Mouse (Mus musculus) fat pad, adult 2 months (tissue): ENCODE data around the gene Pola2.

ENCODE experiments used
- DNase-seq: peaks from one replicate; pipeline ENCODE4 v3.0.0-alpha.2; 2011; ENCODE audit warnings: low read depth, low spot score; ENCODE audit errors: extremely low read depth

Gene Pola2

DNA sequence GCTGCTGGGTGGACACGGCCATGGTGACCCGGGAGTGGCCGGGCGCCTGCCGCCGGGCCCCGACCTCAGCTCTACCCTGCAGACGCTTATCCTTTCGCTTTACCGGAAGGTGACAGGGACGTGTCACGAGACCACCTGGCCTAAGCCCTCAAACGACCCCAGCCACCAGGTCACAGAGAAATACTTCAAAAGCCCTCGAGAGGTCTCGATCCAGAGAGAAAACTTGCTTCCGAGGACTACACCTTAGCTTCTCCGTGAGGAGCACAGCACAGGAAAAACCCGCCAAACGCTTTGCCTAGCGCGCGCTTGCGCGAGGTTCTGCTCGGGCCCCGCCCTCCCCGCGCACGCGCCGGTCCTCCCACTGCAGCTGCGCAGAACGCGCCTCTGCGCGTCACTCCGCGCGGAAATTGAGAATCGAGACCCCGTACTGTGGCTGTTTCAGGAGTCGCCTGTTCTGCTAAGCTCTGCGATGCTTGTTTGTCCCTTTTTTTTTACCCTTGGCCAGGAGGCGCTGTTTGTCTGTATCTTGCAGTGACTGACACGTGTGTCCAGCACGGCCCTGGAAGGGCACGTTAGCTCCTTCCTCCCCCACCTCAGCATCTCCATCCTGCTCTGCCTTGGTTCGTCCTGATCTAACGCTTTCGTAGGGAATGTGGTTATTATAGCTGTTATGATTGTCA is at the start of gene Pola2:
TSS of gene Pola2 (minus strand) at position 320 of the 680 bp plus-strand sequence.
- DNase-seq = no peak

DNA sequence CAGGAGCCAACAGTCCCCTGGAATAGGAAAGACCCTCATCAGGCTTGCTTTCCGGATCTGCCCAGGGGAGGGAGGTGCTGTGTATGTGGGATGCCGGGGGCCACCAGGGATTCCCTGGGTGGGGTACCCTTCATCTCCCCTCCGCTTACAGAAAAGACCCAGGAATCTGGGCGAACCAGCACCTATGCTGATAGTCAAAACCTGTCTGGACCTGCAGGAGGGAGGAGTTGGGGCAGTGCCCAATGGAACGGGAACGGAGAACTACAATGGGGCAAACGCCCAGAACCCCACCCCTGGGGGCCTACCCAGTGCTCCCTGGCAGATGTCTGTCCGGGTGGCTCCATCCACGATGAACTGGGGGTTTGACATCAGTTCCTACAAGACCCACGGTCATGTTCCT is 49.7 kb upstream of the Pola2 start:
- no peak for DNase-seq

DNA sequence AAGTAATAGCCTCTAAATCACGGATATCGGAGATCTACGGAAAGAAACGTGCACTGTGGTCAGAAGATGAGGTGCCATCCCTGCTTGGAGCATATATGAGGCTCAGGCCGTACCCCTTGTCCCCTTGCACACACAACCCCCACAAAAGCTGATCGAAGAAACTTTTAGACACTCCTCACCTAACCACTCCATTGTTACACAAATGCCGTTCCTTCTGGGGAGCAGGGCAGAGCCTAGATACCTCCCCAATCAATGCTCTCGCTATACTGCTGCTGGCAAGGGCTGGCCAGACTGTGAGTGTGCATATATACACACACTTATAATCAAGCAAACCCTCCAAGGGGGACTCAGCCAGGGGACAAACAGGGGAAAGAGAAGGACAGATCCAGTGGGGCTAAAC is 45.1 kb upstream of the Pola2 start:
- no peak for DNase-seq

DNA sequence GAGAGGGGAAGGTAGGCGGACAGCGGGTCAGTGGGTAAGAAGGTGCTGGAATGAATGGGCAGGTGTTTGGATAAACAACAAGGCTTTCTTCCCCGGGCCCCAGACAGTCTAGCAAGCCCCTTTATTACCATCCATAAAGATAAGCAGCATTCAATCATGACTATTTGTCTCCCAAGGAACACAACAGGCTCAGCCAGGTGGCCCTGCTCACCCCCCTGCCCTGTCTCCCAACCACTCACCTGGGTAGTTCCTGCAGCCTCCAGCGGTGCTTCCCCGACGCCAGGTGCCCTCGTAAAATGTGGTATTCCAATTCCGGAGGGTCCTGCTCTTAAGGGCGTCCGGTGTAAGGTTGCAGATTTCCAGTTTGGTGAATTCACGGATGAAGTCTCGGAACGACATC is 43.0 kb upstream of the Pola2 start:
- DNase-seq = no peak

DNA sequence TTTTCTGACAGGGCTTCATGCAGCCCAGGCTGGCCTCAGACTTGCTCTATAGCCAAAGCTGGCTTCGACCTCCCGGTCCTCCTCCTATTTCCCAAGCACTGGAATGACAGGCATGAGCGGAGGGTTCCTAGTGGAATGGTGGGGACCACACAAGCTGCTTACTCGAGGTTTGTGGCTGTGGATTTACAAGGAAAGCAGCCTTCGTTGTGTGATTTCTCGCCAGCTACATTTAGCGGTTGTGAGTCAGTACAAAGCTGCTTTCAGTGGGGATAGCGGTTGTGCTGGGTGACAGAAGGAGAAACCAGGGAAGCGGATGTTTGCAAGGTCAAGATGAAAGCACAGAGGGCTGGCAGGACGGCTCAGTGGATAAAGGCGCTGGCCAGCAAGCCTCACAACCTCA is 41.5 kb upstream of the Pola2 start:
- DNase-seq = no peak

DNA sequence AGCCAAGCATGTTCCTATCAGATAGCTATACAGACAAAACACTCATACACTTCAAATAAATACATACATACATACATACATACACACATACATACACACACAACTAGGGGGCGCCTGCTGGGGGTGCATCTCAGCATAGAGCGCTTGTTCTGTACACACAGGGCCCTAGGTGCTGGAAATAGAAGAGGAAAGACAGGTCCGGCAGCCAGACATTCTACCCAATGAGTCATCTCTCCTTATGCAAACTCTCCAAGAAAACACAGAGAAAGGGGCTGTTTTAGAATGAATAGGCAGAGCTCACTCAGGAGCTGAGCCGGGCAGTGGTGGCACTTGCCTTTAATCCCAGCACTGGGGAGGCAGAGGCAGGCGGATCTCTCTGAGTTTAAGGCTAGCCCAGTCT is 36.0 kb upstream of the Pola2 start:
- no peak for DNase-seq

DNA sequence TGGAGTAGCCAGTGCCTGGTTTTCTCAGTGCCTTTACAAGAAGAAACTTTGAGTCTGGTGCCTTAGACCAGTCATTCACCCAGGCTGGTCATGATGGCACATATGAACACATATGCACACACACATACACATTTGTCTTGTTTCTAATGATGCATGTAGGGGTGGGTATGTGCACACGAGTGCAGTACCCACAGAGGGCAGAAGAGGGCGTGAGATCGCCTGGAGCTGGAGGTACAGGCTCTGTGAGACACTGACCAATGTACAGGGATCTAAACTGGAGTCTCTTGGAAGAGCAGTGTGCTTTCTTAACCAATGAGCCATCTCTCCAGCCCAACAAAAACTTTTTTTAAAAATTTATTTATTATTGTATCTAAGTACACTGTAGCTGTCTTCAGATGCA is 34.2 kb upstream of the Pola2 start:
- DNase-seq = no peak

DNA sequence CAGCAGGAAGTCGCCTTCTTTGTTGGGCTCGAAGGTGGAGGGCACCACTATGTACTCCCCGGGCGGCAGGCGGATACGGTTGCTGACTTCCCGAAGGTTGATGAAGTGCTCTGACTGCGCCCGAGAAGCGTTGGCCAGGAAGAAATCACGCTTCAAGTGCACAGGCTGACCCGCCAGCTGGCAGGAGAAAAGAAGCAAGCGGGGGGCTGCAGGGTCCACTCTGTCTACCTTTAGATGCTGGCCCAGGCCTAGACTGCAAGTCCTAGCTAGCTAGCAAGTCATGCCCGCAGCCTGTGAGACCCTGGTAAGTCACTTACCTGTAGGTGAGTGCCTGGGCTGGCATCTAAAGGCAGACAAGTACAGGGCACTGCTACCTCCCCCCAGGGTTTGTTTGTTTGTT is 30.7 kb upstream of the Pola2 start:
- DNase-seq = no peak

DNA sequence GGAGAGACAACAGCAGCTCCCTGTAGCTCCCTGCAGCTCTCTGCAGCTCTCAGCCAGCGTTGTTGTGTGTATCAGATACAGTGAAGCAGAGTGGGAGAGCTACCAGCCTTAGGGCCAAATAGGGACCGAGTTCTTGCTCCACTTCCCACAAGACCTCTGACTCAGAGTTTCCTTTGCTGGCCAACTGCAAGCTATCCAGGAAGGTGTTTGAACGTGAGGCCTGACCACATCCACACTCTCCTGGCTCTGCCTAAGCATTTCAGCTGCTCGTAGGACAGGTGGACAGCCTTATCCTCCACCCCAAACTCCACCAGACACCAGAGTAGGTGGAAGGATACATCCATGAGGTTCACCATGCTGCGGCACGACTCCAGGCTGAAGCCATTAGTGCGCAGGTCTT is 28.0 kb upstream of the Pola2 start:
- no peak for DNase-seq

DNA sequence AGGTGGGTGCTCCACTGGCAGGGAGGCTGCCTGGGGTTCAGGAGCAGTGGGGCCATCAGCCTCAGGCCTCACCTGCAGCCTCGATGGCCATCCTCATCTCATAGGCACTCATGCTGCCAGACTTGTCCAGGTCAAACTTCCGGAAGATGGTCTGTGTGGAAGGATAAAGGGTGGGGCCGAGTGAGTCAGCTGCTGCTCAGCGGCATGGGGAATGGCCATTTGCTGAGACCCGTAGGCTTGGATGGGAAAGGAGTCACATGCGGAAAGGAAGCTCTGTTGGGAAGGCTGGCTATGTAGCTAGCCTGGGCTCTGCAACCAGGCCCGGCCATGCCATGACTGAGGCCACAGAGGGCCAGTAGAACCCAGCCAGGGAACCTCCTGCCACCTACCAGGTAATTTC is 27.5 kb upstream of the Pola2 start:
- DNase-seq = no peak

DNA sequence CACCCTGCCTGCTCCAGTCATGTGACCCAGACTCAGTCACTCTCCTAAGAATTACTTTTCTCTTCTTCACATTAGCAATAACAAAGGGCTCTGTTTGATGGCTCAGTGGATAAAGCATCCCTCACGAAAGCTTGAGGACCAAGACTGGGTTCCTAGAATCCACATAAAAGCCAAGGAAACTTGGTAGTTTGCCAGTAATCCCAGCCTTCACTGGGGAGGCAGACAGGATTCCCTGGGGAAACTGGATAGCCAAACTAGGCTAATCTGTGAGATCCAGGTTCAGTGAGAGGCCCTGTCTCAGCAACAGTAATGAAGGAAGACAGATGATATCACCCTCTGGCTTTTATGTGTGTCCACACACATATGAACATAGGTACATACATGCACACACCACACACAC is 26.9 kb upstream of the Pola2 start:
- no peak for DNase-seq

DNA sequence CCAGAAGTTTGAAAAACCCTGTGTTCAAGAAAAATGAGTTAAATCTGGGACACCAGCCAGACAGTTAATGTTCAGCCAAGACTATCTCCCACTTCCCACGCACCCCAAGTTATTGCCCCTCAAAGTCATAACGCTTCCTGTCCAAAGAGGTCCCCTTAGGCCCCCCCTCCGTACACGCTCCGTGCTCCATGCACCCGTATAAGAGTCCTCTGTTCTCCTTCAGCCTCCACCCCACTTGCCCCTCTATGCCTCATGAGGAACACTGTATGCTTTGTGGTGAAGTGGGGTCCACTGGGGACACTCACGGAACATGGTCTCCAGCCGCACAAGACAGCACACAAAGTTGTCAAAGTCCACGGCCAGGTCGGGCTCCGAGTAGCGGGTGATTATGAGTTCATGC is 26.0 kb upstream of the Pola2 start:
- DNase-seq = no peak

DNA sequence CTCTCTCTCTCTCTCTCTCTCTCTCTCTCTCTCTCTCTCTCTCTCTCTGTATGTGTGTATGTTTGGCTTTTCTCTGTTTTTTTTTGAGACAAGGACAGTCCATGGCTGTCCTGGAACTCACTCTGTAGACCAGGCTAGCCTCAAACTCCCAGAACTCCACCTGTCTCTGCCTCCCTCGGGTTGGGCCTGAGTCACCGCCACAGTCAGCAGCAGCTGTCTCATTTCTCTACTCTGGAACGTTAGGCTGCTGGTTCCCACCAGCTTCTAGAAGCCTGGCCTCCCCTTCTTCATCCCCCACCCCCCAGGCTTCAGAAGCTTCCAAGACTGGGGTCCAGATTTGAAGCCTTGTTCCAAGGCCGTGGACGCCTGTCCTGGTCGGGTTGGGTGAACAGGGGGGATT is 25.6 kb upstream of the Pola2 start:
- no peak for DNase-seq

DNA sequence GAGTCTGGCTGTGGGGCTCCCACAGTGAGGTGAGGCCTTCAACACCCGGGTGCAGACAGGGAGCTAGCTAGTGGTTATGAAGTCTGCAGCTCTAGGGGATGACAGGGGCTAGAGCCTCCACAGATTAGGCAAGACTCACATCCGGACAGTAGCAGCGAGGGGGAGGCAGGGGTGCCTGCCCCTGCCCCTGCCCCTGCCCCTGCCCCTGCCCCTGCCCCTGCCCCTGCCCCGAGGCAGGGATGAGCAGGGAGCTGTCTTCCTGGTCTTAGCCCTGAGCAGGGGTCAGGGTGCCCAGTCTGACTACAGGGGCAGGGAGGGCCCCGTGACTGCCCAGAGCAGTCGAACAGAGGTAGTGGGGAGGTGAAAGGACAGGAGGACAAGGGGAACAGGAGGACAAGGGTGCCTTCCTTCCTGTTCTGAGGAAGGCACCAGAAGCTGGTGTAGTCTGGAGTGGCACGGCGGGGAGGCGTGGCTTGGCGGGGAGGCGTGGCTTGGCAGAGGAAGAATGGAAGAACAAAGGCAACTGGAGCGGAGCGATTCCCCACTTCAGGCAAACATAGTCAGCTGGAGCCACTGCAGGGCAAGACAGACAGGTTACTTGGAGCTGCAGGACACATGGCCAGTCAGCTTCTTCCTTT is 24.9 kb upstream of the Pola2 start:
- DNase-seq = no peak

DNA sequence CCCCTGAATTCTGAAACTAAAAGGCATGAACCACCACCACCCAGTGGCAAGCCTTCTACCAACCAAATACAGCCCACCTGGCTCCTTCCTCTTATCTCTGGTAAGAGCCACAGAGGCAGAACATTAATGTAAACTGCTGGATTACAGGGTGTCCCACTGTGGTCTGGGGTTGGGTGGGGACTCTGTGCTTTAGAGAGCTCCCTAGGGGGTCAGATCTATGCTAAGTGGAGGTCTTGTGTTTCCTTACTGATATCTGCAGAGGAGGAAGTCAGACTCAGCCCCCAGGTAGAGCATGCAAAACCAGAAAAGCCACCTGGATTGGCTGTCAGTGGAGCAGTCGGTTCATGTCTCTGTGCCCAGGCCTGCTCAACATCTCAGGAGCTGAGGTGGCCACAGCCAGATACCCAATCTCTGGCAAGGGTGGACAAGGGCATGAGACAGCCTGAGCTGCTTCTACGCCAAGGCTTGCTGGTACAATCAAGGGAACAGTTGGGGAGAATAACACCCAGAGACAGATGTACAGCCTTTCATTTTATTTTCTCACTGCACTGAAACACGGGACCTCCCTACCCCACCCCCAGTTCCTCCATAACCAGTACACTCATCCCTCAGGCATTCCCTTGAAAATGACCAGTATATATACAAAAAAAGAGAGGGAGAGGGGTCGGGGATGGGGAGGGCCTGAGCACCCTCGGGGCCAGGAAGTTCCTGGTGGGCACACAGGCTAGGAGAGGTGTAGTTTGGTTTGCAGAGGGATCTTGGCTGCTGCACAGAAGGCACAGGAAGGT is 24.2 kb upstream of the Pola2 start:
- no peak for DNase-seq

DNA sequence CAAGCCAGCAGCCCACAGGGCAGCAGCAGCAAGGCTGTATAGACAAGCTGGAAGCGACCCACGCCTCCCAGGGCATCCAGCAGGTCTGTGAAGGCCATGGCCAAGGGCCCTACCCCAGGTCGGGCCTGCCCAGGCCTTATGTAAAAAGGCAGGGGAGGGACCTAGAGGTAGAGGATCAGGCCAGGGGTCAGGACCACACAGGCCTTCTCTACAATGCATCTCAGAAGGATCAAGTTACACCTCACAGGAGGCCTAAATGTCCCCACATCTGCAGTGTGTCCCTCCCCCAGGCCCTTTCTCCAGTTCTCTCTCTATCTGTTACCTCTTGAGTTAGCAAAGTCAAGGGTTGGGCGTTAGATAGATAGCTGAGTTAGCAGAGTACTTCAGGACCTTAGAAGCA is 22.0 kb upstream of the Pola2 start, which contains the start of gene Slc22a20:
TSS of gene Slc22a20 (minus strand) at position 101 of the 400 bp plus-strand sequence.
- DNase-seq = no peak

DNA sequence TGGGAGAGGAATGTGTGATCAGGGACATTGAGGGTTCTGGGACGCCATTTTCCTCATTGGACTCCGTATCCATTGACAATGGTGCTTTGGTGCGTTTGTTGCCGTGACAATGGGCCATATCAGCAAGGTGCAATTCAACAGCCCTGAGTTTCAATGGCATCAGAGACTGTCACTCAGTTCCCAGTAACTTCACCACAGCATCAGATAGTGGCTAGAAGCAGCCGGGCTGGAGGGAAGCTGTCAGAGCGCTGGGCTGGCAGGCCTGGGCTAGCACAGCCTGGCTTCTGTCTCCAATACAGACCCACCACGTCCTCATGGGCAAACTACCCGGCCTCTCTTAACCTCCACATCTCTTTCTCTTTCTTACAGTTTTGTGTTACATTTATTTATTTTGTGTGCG is 16.5 kb upstream of the Pola2 start:
- DNase-seq = no peak

DNA sequence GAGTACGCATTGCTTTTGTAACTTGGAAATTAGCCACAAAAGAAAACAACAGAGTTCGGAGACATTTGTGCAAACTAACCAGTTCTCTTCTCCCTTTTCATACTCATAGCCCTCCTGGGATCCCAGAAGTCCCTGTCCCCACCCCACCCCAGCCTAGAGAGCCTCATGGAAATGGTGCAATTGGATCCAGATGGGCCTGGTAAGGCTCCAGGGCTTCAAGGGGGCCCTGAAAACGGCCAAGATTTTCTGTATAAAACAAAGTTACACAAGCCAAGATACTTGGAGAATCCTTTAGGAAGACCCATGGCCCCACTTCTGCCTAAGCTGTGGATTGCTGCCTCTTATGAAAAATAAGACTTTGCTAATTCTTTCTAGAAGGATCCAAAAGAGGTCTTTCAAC is 13.7 kb upstream of the Pola2 start:
- DNase-seq = no peak

DNA sequence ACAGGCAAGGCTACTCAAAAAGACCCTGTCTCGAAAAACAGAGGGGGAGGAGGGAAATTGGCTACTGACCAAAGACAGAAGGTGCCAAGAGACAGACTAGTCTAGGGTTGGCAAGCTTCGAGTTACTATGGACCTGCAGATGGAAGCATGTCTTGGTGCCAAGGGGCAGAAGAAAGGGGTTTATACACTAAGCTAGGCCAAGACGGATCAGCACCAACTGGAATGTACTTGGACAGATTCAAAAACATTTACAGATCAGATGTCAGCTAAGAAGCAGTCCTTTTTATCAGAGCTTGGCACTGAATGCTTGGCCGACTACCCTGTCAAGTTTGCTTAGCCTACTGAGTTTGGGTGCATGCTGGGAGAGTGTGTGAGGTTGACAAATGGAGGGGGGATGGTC is 11.7 kb upstream of the Pola2 start:
- no peak for DNase-seq

DNA sequence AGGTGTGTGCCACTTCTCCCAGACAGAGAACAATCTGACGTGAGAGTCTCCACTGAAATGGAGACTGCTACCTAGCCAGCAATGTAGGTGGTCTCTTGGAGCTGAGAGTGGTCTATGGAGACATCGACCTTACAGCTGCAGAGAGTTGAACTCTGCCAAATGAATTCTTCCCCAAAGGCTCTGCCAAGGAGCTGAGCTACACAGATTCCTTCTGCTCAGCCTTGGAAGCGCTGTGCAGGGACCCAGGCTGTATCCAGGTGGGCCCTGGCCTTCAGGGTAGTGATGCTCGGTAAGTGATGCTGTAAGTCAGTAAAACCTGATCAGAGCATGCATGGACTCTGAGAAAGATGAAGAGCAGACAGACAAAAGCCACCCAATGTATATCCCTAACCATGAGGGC is 11.1 kb upstream of the Pola2 start:
- DNase-seq = no peak

DNA sequence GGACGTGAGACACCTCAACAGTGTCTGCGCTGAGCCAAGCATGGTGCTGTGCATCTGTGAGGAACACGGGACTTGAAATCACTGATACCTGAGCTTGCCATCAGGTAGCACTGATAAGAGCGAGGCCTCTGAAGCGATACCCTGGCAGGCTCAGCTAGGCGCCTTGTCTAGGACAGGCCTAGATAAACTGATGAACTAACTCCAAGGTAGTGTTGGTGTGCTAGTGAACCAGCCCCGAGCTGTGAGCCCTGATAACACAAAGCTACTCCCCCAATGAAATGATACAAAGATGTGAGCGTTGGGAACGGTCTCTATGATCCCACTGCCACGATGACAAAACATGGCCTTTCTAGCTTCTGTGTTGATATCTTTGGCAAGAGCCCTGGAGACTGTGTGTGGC is 3.7 kb upstream of the Pola2 start:
- no peak for DNase-seq

DNA sequence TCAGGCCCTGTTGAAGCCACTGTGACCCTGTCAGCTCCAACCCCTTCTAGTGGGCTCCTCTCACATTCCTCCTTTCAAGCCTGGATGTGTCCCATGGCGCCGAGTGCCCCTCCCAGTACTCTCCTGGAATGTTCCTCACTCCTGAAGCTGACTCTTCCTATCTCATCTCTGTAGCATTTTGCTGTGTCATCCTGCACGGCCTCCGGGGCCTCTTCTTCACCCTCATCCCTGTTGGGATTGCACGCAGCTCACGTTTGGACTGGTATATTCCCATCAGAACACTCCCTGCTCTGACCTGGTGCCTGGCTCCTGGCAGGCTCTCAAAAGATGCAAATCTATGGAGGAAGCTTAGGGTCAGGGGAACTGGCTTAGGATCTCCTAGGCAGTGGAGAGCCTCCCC is 2.8 kb upstream of the Pola2 start:
- DNase-seq = no peak
